Mouse (Mus musculus) cortical plate, adult 2 months (tissue): ENCODE results near the gene Tnpo1.

Source experiments
- CTCF ChIP-seq: fragments of 200-500 bp; IDR thresholded peaks from 2 replicates; pipeline ENCODE4 v1.5.1; 2011; ENCODE audit warnings: mild to moderate bottlenecking, control low read depth, low read length; ENCODE audit not compliant: insufficient read depth; ENCODE audit errors: extremely low read depth
- POLR2A ChIP-seq: fragments of 200-500 bp; IDR thresholded peaks from 2 replicates; pipeline ENCODE4 v1.6.1; 2011; ENCODE audit warnings: mild to moderate bottlenecking, low read length, control low read depth; ENCODE audit not compliant: insufficient read depth; ENCODE audit errors: extremely low read depth

DNA sequence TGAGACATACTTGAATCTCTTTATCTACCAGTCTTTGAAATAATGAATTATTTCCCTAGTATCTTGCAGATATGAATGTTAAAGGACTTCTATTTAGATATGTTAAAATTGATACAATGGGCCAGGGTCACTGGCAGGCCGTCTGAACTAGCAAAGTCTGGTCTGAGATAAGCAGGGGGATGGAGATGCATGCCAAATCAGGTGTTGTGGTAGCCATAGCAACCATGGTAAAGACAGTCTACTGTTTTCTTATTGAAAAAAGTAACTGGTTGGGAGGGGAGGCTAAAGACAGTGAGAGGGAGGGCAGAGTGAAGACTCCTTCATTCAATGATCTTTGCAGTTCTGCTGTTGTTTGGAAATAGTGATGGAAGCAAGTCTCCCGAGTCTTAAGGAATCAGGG is 32.0 kb upstream of the Tnpo1 start:
- TF ChIP-seq POLR2A = no peak
- no peak for TF ChIP-seq CTCF
